Mouse (Mus musculus) C2C12 (cell line): ENCODE measurements at regions not wholly inside any gene's neighbourhood (a gene's known extent, or its start where the extent isn't known, plus 50 kb on each side); places are given as distances from the start of the nearest gene placed in this dataset.

Source experiments
- CEBPB ChIP-seq: IDR thresholded peaks from one replicate; pipeline ENCODE4 v1.6.1; 2011; ENCODE audit warnings: low read depth, mild to moderate bottlenecking, control low read depth, moderate library complexity
- CTCF ChIP-seq: IDR thresholded peaks from one replicate; pipeline ENCODE4 v1.5.1; 2011; ENCODE audit not compliant: control insufficient read depth, insufficient read depth, insufficient read length
- FOSL1 ChIP-seq: IDR thresholded peaks from one replicate; pipeline ENCODE4 v1.8.0; 2011; ENCODE audit warnings: mild to moderate bottlenecking, low read length; ENCODE audit not compliant: poor library complexity, insufficient read depth, severe bottlenecking
- MAX ChIP-seq: IDR thresholded peaks from one replicate; pipeline ENCODE4 v1.6.1; 2011; ENCODE audit warnings: mild to moderate bottlenecking, control low read depth
- MYOD1 ChIP-seq: IDR thresholded peaks from one replicate; pipeline ENCODE4 v1.6.1; 2011; ENCODE audit warnings: low read depth; ENCODE audit not compliant: control insufficient read depth, insufficient read length
- MYOG ChIP-seq: IDR thresholded peaks from one replicate; pipeline ENCODE4 v1.6.1; 2011; ENCODE audit not compliant: control insufficient read depth, insufficient read length; ENCODE audit errors: extremely low read depth
- USF1 ChIP-seq: IDR thresholded peaks from one replicate; pipeline ENCODE4 v1.6.1; 2011; ENCODE audit warnings: low read depth, mild to moderate bottlenecking, control low read depth, moderate library complexity

DNA sequence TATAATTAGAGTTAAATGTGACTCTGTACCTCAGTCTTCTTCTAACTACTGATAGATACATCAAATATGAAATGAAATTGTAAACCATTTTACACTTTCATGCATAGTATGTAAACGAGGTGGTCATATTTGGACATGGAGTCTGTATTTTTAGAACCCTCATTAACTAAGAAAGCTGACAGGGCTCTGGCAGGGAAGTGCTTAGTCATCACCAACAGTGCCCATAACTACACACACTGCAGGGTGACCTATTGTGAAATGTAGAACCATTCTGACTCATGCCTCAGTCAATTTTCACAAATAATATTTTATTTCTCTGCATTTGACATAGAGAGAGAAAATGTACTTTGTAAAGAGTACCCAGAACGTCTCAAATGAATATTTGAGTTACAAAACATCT lies 118.9 kb upstream of the Robo2 start:
- TF ChIP-seq CTCF = no peak
- TF ChIP-seq MAX = no peak
- no peak for TF ChIP-seq USF1
- TF ChIP-seq MYOD1 = no peak
- no peak for TF ChIP-seq MYOG
- TF ChIP-seq FOSL1 = peak; percentile 66
- TF ChIP-seq CEBPB = peak; percentile 98
